Mouse (Mus musculus) liver, embryonic 14 days (tissue): ENCODE results near the gene Gm36176. TPM values are rescaled to one million over a fixed set of nuclear protein-coding genes. Genes with fewer than 3 reads are reported as not detected.

Experiments used
- polyA plus RNA-seq: library from polyadenylated mRNA; depleted of rRNA; stranded (reverse); fragments of >200 nt; gene quantifications from 2 replicates; pipeline ENCODE4 v1.2.3, GENCODE M21; 2012; rRNA removed

Gene Gm36176
- polyA plus RNA-seq = not detected in 2 replicates

GRCm38 (mm10) chr10:77846503-77846902, at the start of gene Gm36176:
Gm36176 (plus strand) TSS chr10:77846803.

GRCm38 (mm10) chr10:77798921-77799508, 47.6 kb upstream of the Gm36176 start, which contains the start of gene Gm19668:
Gm19668 (minus strand) TSS chr10:77799133.

GRCm38 (mm10) chr10:77811743-77812142, 34.9 kb upstream of the Gm36176 start, which contains the start of gene Gm9507:
Gm9507 (minus strand) TSS chr10:77811843.

GRCm38 (mm10) chr10:77814382-77814781, 32.2 kb upstream of the Gm36176 start, which contains the start of gene Gm2696:
Gm2696 (plus strand) TSS chr10:77814682.

GRCm38 (mm10) chr10:77826951-77827350, 19.7 kb upstream of the Gm36176 start, which contains the start of gene Krtap10-4:
Krtap10-4 (minus strand) TSS chr10:77827095.

GRCm38 (mm10) chr10:77835647-77836046, 11.0 kb upstream of the Gm36176 start, which contains the start of gene Krtap10-10:
Krtap10-10 (plus strand) TSS chr10:77835947.

GRCm38 (mm10) chr10:77852559-77852958, 6.0 kb downstream of the Gm36176 start, which contains the start of gene Gm10318:
Gm10318 (plus strand) TSS chr10:77852859.

GRCm38 (mm10) chr10:77861675-77862074, 15.1 kb downstream of the Gm36176 start, which contains the start of gene Gm3285:
Gm3285 (plus strand) TSS chr10:77861975.

Other genes starting within 250 kb of the Gm36176 start
- 99.8 and 106 TPM in 2 replicates for gene Sumo3, start 240.7 kb upstream of the Gm36176 start, polyA plus RNA-seq
- gene Gm49325, start 240.6 kb upstream of the Gm36176 start, polyA plus RNA-seq = 0.09 and 0.12 TPM in 2 replicates
- 19.0 and 20.8 TPM in 2 replicates for gene Ube2g2, start 224.5 kb upstream of the Gm36176 start, polyA plus RNA-seq
- 0.03 and 0.10 TPM in 2 replicates for gene Tspear, start 160.2 kb upstream of the Gm36176 start, polyA plus RNA-seq
- gene Gm19402, start 156.0 kb upstream of the Gm36176 start, polyA plus RNA-seq = not detected in 2 replicates
- gene Gm9508, start 149.6 kb upstream of the Gm36176 start, polyA plus RNA-seq = not detected in 2 replicates
- not detected in 2 replicates for gene Gm10272, start 140.2 kb upstream of the Gm36176 start, polyA plus RNA-seq
- gene Gm10024, start 135.3 kb upstream of the Gm36176 start, polyA plus RNA-seq = not detected in 2 replicates
- not detected in 2 replicates for gene Gm10142, start 131.0 kb upstream of the Gm36176 start, polyA plus RNA-seq
- gene Krtap12-1, start 126.2 kb upstream of the Gm36176 start, polyA plus RNA-seq = not detected in 2 replicates
- gene Gm10100, start 120.3 kb upstream of the Gm36176 start, polyA plus RNA-seq = not detected in 2 replicates
- not detected in 2 replicates for gene Gm18596, start 104.2 kb upstream of the Gm36176 start, polyA plus RNA-seq
- gene Gm9736, start 95.4 kb upstream of the Gm36176 start, polyA plus RNA-seq = not detected in 2 replicates
- gene Gm3233, start 87.1 kb upstream of the Gm36176 start, polyA plus RNA-seq = not detected in 2 replicates
- not detected in 2 replicates for gene Gm3238, start 75.5 kb upstream of the Gm36176 start, polyA plus RNA-seq
- gene Gm7138, start 69.9 kb upstream of the Gm36176 start, polyA plus RNA-seq = not detected in 2 replicates
- gene Gm3250, start 64.3 kb upstream of the Gm36176 start, polyA plus RNA-seq = not detected in 2 replicates
- not detected in 2 replicates for gene Gm7137, start 58.6 kb upstream of the Gm36176 start, polyA plus RNA-seq
- not detected in 2 replicates for gene Gm9639, start 51.7 kb upstream of the Gm36176 start, polyA plus RNA-seq
- not detected in 2 replicates for gene Gm19668, start 47.7 kb upstream of the Gm36176 start, polyA plus RNA-seq
- gene Gm9507, start 35.0 kb upstream of the Gm36176 start, polyA plus RNA-seq = not detected in 2 replicates
- not detected in 2 replicates for gene Gm2696, start 32.1 kb upstream of the Gm36176 start, polyA plus RNA-seq
- gene Krtap10-4, start 19.7 kb upstream of the Gm36176 start, polyA plus RNA-seq = not detected in 2 replicates
- gene Krtap10-10, start 10.9 kb upstream of the Gm36176 start, polyA plus RNA-seq = not detected in 2 replicates
- not detected in 2 replicates for gene Gm10318, start 6.1 kb downstream of the Gm36176 start, polyA plus RNA-seq
- not detected in 2 replicates for gene Gm3285, start 15.2 kb downstream of the Gm36176 start, polyA plus RNA-seq
- 5.5 and 6.6 TPM in 2 replicates for gene Lrrc3, start 55.7 kb downstream of the Gm36176 start, polyA plus RNA-seq
- gene Trpm2, start 123.8 kb downstream of the Gm36176 start, polyA plus RNA-seq = 0.93 and 1.5 TPM in 2 replicates
- 4.4 and 4.9 TPM in 2 replicates for gene 1810043G02Rik, start 131.7 kb downstream of the Gm36176 start, polyA plus RNA-seq
- 43.9 and 47.1 TPM in 2 replicates for gene Pfkl, start 163.3 kb downstream of the Gm36176 start, polyA plus RNA-seq
- gene Dnmt3l, start 195.1 kb downstream of the Gm36176 start, polyA plus RNA-seq = not detected in 2 replicates
- gene Aire, start 196.8 kb downstream of the Gm36176 start, polyA plus RNA-seq = 0.01 TPM in 1 of 2 replicates, not detected in the other
- 2.1 and 2.7 TPM in 2 replicates for gene Icosl, start 222.5 kb downstream of the Gm36176 start, polyA plus RNA-seq